Mouse (Mus musculus) adrenal gland, postnatal 14 days (tissue): ENCODE measurements around the gene Amotl1. TPM values are rescaled to one million over a fixed set of nuclear protein-coding genes. Genes with fewer than 3 reads are reported as not detected.
"Not testable (repeated sequence)": the region's sequence is repeated elsewhere in the genome, so short reads cannot be mapped to it uniquely, and the experiment has no call there.

Experiments
- DNase-seq: peaks from one replicate; pipeline ENCODE4 v3.0.0; 2021; ENCODE audit warnings: mixed read lengths
- long read RNA-seq, 2 experiments: library from polyadenylated mRNA; stranded (forward); transcript quantifications; one replicate each; pipeline ENCODE4 v2.0.0; 2021
- total RNA-seq: library from RNA; stranded (reverse); gene quantifications from 2 replicates; pipeline ENCODE4 v1.2.3, GENCODE M21; 2021

Gene Amotl1
- total RNA-seq, result 33.3 and 36.4 TPM in 2 replicates
- long read RNA-seq, experiment 1, partial matches to known transcripts, result 0 of 5 reads
- long read RNA-seq, experiment 1, other reads (novel, unspliced or antisense), result 5 of 5 reads
- long read RNA-seq, experiment 2, partial matches to known transcripts, result 0 of 9 reads
- long read RNA-seq, experiment 2, other reads (novel, unspliced or antisense), result 9 of 9 reads

DNA sequence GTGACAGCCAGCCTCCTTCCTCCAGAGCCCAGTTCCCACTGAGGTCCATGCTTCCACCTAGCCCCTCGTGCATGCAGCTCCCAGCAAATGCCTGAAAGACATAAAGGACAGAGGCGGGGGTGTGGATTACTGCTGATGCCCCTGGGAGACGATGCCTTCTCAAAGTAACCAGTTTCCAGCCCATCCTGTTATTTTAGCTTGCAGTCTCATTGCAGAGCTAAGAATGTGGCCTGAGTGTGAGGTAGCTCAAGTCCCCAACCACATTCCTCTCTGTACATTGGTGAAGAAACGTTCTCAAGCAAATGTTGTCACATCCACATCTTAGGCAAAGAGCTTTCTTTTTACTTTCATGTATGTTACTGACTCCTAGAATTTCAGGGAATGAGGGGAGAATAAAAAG is at the start of gene Amotl1:
Gene Amotl1 (minus strand): TSS at position 101 of the 400 bp plus-strand sequence.
- no peak for DNase-seq

DNA sequence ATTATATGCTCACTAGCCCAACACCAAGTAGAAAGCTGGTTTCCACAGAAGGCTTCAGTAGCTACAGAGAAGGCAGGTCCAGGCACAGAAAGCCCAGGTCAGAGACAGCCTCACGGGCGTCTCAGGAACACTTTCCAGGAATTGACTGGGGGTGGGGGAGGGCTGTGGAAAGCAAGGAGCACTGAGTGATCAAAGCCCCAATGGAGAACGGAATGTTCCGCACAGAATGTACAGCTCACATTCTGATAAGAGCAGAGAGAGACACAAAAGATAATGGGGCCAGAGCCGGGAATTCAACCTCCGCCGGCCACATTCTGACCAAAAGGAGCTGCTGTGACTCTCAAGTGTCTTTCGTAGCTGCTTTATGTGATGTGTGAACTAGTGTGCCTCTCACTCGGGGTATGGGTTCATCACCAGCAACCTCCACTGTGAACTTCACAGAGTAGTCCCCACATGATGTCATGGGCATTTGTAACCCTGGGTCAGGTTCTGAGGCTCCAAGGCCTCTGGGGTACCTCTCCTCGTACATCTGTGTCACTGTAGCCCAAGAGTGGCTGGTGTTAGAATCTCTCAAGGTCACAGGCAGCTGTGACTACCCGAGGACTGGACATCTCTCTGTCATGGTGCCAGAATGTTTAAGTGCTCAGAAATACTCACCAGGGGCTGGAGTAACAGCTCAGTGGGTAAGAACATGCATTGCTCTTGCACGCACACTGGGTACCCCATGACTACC is 44.7 kb upstream of the Amotl1 start:
- peak; percentile 22 for DNase-seq

DNA sequence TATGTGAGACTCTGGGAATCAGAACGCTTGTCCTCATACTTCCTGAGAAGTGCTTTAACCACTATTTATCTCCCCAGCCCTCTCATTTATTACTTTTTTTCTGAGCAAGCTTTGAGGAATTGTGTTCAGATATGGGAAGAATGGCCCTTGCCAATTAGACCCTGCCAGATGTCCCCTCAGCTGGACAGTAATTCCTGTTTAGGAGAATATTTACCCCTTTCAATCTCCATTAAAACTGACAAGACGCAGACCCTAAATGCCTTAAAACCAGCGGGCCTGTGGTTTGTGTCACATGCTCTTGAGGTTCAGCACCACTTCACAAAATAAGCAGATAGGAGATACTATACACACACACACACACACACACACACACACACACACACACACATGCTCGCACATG is 39.5 kb upstream of the Amotl1 start:
- no peak for DNase-seq

DNA sequence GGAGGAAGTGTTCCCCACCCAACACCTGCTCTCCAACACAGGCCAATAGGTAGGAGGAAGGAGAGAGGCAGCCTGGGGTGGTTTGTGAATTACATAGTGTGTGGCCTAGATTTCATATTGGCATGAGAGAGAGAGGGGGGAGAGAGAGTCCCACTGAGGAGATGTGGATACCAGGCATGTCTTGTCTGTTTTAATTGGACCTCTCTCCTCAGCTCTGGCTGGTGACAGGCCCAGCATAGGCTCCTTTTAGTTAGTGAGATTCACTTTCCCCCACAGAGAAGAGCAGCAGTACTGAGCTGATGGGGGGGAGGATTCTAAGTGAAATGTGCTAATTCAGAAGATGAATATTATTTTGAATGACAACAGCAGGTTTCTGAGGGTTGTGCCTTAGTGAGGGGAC is 37.9 kb upstream of the Amotl1 start:
- no peak for DNase-seq

DNA sequence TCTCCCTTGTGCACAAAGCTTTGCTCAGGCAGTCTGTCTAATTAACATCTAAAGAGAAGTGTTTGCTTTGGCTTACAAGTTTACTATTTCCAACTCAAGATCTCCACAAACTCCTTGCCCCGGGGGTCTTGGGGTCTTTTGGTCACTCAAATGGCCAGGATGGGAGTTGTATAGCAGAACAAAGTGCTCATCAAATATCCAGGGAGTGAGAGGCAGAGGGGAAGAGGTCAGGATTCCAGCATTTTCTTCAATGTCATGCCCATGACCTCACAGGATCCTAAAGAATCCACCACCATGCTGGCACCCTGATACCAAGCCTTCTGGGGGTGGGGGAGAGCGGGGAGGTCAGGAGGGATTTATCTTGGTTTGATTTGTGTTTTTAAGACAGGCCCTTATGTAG is 35.7 kb upstream of the Amotl1 start:
- no peak for DNase-seq

DNA sequence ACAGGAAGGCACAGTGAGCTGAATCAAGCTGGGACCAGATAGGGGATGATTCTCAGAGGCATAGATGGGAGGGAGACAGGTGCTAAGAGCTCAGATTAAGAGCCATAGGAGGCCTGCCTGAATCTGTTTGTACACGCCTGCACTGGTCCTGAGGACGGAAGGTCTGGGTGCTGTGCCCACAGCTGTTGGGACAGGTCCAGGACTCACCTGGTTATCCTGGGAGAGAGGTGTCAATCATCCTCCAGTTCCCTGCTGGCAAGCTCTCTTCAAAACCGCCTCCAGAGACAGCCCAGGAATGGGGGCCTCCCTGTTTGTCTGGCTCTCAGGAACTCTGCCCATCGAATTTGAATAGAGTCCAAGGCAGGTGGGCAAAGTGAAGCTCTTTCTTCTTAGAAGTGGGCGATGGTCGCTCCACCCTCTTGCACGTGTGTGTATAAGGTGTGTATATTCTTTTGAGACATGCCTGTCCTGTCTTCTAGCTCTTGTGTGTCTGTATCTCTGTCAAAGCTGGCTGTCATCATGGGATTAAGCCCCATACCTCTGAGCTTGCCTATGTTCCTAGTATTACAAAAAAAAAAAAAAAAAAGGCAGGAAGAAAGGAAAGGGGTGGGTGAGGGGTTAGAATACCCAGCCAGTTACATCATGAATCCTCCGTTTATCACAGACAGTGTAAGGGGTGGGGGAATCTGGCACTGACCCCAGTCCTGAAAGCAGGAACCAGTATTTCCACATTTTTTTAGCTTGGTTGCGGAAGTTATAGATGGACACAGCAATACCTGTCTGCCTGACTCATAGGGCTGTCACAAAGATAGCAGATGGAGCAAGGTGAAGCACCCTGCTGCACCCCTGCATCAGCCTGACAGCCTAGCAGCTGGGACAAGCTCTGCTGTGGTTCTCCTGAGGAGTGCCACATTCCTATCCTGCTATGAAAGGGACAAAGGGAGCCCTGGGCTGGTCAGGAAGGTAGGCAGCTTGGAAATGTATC is 31.1 kb upstream of the Amotl1 start:
- DNase-seq, result no peak

DNA sequence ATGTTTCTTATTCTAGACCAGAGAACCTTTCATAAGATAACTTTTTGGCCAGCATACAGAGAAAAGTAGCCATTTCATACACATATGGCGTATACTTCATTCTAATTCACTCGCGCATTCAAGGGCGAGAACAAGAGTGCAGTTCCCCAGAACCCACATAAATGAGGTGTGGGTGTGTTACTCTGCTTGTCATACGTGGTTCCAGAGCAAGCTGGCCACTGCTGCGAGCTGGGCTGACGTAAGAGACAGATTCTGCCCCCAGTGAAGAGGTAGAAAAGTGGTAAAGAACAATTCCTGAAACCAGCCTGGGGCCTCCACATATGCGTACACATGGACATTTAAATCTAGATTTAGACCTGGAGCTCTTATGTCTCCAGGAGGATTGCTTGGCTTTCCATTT is 29.6 kb upstream of the Amotl1 start:
- no peak for DNase-seq

DNA sequence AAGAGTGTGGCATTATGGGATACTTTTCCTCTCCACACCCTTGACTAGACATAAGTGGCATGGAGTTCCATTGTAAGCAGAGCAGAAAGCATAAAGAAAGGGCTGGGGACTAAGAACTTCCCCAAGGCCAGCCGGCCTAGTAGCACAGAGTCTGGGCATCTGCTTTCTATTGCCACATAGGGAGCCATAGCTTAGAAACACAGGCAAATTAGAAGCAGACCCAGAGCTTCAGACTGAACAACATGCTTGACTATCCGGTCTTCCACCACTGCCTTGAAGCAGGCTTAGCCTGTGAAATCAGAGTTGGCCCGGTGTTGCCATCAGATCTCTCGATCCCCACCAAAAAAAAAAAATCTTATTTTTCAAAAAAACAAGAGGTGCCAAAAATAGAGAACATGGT is 28.3 kb upstream of the Amotl1 start:
- DNase-seq, result no peak

DNA sequence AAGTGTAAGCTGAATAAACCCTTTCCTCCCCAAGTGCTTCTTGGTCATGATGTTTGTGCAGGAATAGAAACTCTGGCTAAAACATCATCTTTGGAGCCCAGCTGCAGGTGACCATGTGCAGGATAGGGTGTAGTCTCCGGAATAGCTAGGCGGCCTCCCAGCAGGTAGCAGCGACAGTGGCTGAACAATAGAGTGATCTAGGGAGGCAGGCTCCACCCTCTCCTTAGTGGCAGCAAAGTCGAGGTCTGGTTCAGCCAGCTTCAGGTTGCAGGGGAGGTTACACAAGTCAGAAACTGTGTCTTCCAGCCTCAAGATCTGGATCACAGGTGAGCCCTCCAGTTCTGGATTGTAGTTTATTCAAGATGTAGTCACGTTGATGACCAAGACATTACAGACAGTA is 27.1 kb upstream of the Amotl1 start:
- DNase-seq, result not testable (repeated sequence)

DNA sequence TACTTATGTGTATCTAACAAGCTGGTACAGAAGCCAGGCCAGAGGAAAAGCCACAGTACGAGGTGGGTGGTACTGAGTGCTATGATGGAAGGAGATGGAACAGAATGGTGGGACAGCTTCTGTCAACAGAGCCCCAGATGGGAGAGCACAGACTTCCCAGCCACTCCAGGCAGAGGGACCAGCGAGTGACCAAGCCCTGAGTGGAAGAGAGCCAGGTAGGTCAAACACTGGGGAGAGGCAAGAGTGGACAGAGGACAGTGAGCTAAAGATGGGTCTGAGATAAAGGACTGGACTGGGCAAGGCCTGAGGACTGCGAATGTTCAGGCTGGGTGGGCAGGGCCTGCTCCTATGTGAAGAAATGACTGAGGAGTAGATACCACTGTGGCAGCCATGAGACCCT is 23.5 kb upstream of the Amotl1 start:
- no peak for DNase-seq

DNA sequence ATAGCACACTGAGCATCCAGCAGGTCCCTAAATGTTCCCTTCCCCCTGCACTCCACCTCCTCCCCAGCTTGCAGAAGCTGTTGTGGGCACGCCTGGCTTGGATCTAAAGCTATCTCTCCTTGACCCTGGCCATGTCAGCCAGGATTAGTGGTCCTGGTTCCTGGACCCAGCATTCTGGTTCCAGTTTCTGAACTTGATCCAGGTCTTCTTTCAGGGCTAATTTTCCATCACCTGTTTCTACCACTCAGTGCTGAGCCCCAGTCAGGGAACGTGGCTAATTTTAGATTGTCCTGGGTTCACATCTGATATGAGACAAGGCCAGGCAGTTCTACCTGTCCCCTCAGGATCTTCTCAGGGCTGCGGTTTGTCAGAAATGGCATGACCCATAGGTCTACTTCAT is 21.2 kb upstream of the Amotl1 start:
- no peak for DNase-seq

DNA sequence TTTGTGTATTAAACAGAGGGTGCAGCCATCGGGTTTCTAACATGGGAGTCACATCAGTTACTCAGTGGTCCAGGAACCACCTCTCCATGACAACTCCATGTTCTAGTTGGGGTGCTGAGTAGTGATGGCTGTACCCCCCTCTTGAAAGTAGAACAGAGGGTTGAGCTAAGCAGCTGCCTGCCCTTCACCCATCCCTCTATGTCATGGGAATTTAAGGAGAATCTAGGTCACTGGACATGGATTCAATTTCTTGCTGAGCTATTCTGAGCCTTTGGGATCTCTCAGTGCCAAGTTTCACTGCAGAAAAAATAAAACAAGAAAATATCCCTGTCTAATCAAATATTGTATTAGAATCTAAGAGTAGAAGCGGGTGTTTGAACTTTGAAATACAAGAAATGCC is 18.7 kb upstream of the Amotl1 start:
- no peak for DNase-seq

DNA sequence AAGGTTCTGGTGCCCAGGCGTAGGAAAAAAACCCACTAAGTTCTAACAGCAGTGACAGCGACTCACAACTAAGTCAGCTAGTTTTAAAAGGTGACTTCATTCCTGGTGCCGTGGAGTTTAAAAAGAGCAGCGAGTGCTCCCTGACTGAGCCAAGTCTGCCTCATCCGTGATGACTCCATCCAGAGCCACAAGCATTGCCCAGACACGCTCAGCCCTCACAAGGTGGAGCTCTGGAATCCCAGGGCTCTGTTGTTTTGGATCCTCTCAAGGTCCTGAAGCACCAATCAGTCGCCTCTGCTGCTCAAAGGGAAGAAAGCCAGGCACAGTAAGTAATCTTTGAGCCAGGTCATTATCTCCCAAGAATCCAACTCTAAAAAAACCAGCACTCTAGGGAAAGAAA is 18.0 kb upstream of the Amotl1 start:
- no peak for DNase-seq

DNA sequence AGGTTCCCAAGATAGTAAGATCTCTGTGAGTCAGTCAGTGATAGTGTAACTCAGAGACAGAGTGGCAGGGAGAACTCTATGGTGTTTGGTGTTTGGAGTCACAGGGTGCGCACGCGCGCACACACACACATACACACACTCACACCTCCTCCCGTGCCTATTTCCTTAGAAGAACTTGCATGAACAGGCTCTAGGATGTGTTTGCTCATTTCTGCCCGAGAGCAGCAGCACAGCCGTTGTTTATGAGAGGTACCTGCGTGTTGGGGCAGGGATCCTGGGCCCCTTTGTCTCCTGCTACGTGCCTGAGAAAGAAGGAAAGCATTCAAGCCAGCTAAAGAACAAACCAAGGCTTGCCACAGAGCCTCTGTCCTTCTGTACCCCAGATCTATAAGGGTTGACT is 17.3 kb upstream of the Amotl1 start:
- no peak for DNase-seq

DNA sequence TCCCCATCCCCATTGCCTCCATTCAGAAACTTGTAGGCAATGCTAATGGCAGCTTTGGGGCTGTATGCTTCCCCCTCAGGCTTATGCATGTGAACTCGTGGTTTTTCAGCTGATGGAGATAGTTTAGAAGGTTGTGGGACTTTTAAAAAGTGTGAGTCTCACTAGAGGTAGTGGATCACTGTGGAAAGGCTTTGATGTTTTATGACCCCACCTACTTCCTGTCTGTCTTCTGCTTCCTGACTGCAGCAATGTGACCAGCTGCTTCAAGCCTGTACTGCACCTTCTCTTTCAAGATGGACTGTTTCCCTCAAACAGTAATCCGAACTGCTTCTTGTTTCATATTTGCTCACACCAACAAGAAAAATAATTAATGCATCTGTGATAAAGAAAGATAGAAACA is 13.1 kb upstream of the Amotl1 start:
- DNase-seq, result no peak

DNA sequence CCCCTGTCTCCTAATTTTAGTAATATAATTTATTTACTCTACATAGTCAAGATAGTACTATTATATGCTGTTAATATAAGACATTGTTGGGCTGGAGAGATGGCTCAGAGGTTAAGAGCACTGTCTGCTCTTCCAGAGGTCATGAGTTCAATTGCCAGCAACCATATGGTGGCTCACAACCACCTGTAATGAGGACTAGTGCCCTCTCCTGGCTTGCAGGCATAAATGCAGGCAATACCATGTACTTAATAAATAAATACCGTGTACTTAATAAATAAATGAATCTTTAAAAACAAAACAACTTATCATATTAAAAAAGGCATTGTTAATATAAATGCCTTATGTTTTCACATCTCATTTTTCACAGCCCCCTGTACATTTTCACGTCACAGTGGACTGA is 9.2 kb upstream of the Amotl1 start:
- no peak for DNase-seq

DNA sequence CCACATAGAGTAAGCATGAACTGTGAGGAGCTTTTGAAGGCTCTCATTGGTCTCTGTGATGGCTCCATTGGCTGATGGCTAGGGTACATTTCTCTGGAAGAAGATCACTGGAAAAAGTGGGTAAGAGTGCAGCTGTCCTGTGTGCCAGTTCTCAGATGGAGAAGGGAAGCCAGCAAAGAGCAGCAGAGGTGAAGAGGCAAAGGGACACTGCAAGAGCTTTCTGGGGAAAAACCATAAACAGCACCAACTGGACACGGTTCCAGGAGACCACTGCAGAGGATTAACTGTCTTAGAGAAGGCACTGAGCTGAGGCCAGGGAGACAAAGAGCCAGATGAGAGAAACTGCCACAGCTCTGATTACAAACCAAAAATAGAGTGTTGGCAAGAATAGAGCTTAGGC is 7.9 kb upstream of the Amotl1 start:
- DNase-seq, result no peak

DNA sequence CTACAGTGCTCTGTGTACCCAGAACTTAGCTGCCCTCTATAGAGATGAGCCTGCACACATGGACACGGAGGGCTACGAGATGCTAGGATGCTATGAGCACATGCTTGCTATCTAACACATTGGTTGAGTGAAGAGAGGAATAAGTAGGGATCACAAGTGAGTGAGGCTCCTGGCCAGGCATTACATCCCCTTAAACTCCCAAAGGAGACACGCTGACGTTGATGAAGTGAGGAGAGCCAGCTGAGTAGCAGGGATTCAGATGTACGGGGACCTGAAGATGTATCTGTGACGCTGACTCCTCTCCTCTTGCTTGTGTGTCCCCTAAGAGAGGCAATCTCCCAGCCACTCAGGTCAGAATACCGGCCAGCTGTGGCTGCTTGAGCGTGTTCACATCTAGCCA is 3.0 kb upstream of the Amotl1 start:
- no peak for DNase-seq

DNA sequence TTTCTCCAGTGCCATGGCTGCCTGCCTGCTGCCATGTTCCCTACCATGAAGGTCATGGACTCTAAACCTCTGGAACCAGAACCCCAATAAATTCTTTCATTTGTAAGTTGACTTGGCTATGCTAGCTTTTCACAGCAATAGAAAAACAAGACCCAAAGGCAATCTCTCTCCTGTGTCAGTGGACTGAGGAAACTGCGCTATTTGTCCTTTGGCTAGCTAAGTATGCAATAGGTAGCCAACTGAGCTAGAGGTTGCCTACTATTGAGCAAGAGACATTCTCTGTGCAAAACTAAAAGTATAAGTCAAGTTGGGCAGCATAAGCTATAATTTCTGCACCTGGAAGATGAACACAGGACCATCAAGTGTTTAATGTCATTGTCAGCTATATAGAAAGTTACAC is 1.8 kb upstream of the Amotl1 start:
- DNase-seq, result no peak

DNA sequence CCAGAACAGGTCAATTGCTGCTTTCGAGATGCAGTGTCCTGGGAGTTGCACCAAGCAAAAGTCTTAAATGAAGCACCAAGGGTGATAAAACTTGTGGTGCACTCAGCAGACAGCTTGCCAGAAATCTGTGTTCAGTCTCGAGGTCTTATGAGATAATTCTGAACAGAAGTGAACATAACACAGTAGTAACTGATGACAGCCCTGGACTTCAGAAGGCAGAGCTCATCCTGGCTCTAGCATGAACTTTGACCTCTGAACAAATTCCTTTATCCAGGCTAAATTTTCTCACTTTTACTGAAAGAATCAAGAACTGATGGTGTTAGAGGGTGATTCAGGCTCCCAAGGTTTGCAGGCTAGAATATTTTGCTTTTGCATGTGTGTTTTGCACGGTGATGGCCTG is 1.2 kb upstream of the Amotl1 start:
- no peak for DNase-seq

DNA sequence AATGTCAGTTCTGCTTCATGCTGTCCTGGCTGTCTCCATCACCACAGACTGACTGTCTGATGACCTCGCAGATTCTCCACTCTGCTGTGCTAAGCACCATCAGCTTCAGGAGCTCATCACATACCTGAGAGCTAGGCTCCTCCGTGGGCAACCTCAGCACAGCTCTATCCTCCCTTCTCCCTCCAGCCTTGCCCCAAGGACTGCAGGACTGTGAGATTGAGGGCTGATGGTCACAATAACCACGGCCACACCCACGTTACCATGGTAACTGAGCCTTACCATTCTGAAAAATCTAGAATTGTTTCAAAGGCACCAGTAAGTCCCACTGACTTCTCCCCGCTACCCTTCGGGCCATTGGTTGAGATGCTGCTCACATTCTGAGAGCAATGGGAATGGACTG is 1.5 kb downstream of the Amotl1 start:
- no peak for DNase-seq

DNA sequence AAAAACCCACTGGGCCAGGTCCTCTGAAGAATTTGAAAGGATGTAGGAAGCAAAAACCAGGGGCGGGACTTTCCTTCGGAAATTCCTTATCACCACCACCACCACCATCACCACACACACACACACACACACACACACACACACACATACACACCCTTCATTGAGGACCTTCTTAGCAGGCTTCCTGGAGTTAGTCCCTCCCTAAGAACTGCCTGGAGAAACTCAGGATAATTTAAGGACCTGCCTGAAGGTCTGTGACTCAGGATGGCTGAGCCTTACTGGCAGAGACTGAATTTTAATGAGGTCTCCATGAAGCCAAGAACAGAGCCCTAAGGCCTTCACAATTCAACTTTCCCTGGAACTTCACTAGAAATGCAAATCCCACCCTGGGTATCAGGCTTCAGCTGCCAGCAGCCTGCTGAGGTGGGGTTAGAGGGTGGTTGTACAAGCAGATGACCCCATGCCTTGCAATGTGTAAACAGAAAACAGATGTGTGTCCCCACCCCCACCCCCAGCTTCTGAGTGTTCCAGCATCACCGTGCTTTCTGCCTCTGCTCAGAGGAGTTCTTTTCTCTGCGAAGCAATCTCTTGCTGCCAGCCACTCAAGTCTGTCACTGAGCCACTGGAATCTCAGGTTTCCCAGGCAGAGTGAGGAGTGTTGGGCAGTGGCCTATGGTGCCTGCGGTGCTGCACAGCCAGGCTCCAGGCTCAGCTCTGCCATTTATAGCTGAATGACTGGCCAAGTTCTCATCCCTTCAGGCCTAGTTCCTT is 2.4 kb downstream of the Amotl1 start:
- peak; percentile 37 for DNase-seq
